Mouse (Mus musculus) midbrain, postnatal 0 days (tissue): ENCODE data around the gene Acoxl. TPM values are rescaled to one million over a fixed set of nuclear protein-coding genes. Genes with fewer than 3 reads are reported as not detected.

Experiments
- ATAC-seq: fragments of 200-750 bp; cut with Nextera tagmentation; 2 replicates; pipeline ENCODE4 v1.8.0; 2017; ENCODE audit warnings: moderate number of reproducible peaks, mild to moderate bottlenecking, moderate TSS enrichment, moderate library complexity; ENCODE audit not compliant: low FRiP score
- DNase-seq: peaks from one replicate; pipeline ENCODE4 v3.0.0-alpha.2; 2015; ENCODE audit warnings: low spot score
- H3K27ac ChIP-seq: fragments of 300-500 bp; sonication (generic); 2 replicates; pipeline ENCODE4 v1.5.1; 2014; ENCODE audit warnings: low read depth, mild to moderate bottlenecking, low read length, mixed read lengths
- H3K27me3 ChIP-seq: fragments of 300-500 bp; sonication (generic); 2 replicates; pipeline ENCODE4 v1.6.1; 2014; ENCODE audit warnings: low read length, control low read depth, mixed read lengths; ENCODE audit not compliant: insufficient read depth
- H3K36me3 ChIP-seq: fragments of 300-500 bp; sonication (generic); 2 replicates; pipeline ENCODE4 v1.6.1; 2014; ENCODE audit warnings: low read length, control low read depth, mixed read lengths; ENCODE audit not compliant: insufficient read depth
- H3K4me1 ChIP-seq: fragments of 300-500 bp; sonication (generic); 2 replicates; pipeline ENCODE4 v1.6.1; 2014; ENCODE audit warnings: mild to moderate bottlenecking, control low read depth, antibody characterized with exemption, low read length, mixed read lengths; ENCODE audit not compliant: insufficient read depth
- H3K4me2 ChIP-seq: fragments of 300-500 bp; sonication (generic); 2 replicates; pipeline ENCODE4 v1.6.1; 2014; ENCODE audit warnings: low read depth, mild to moderate bottlenecking, low read length, mixed read lengths; ENCODE audit not compliant: poor library complexity, severe bottlenecking
- H3K4me3 ChIP-seq: fragments of 300-500 bp; sonication (generic); 2 replicates; pipeline ENCODE4 v1.5.1; 2014; ENCODE audit warnings: low read depth, mild to moderate bottlenecking, low read length, moderate library complexity
- H3K9ac ChIP-seq: fragments of 300-500 bp; sonication (generic); replicated peaks from 2 replicates; pipeline ENCODE4 v1.6.1; 2014; ENCODE audit warnings: mild to moderate bottlenecking, low read length, moderate library complexity, mixed read lengths; ENCODE audit not compliant: poor library complexity, severe bottlenecking
- H3K9me3 ChIP-seq: fragments of 300-500 bp; sonication (generic); 2 replicates; pipeline ENCODE4 v1.6.1; 2016; ENCODE audit warnings: low read length, control low read depth
- CTCF ChIP-seq: IDR thresholded peaks from 2 replicates; pipeline ENCODE4 v1.5.1; 2016; ENCODE audit warnings: antibody characterized with exemption, mild to moderate bottlenecking
- WGBS: fragments of 180-500 bp; shearing (Covaris S2); extraction: QIAGEN DNeasy Blood & Tissue Kit; methylation state at CpG from one replicate; pipeline ENCODE4 v1.1.7; 2014; 5-methylcytosine and 5-hydroxymethylcytosine counted together
- polyA plus RNA-seq: library from polyadenylated mRNA; unstranded; fragments of >200 nt; fragmentation: Nextera tagmentation; extraction: Ambion mirVana; gene quantifications from 2 replicates; pipeline ENCODE4 v1.2.1, GENCODE M21; 2015
- total RNA-seq: library from RNA; depleted of rRNA; stranded (reverse); fragments of >200 nt; gene quantifications from 2 replicates; pipeline ENCODE4 v1.2.3, GENCODE M21; 2014

Gene Acoxl
- total and polyA plus RNA-seq, 2 experiments from 2014 or later: 0.05 to 0.12 TPM

GRCm38 (mm10) chr2:128079316-128079715 is 240.6 kb downstream of the Acoxl start:
- H3K36me3 ChIP-seq: no peaks in the 10 kb centered on the region
- ATAC-seq (peak; percentile 38; the same call in 1 of the 2 replicates), DNase-seq (peak; percentile 4)
- H3K9ac ChIP-seq: no peak overlapping the region
- WGBS: 34% methylated on average over 6 of the region's 6 CpGs
- H3K9me3 ChIP-seq: no peaks in the 10 kb centered on the region
- H3K4me1 ChIP-seq: peaks cover 6% of the 10 kb centered on the region; the same call in 1 of the 2 replicates
- no peak overlapping the region; the same call in 1 of the 2 replicates for H3K4me2 ChIP-seq
- TF ChIP-seq CTCF: no peak
- no peaks in the 10 kb centered on the region for H3K27me3 ChIP-seq
- no peak overlapping the region; the same call in 1 of the 2 replicates for H3K27ac ChIP-seq
- no peak overlapping the region for H3K4me3 ChIP-seq

- Histone ChIP-seq H3K9me3 (no peaks in the 10 kb centered on the region), H3K4me3 (no peak overlapping the region), H3K36me3 (no peaks in the 10 kb centered on the region), H3K27me3 (no peaks in the 10 kb centered on the region), H3K4me1 (peaks cover 5% of the 10 kb centered on the region; the same call in 1 of the 2 replicates), H3K9ac (no peak overlapping the region), H3K4me2 (no peak overlapping the region), H3K27ac (no peak overlapping the region)
- 48% methylated on average over 3 of the region's 3 CpGs for WGBS
- ATAC-seq (no peak), DNase-seq (no peak)
- TF ChIP-seq CTCF: no peak
Observed at GRCm38 (mm10) chr2:128083844-128084243, 245.2 kb downstream of the Acoxl start.

GRCm38 (mm10) chr2:128084607-128085006 is 245.9 kb downstream of the Acoxl start:
- no peak for DNase-seq
- Histone ChIP-seq H3K27me3 (no peaks in the 10 kb centered on the region), H3K4me1 (no peaks in the 10 kb centered on the region), H3K36me3 (no peaks in the 10 kb centered on the region), H3K4me3 (no peak overlapping the region), H3K9me3 (no peaks in the 10 kb centered on the region), H3K27ac (no peak overlapping the region), H3K9ac (no peak overlapping the region), H3K4me2 (no peak overlapping the region)
- no peak for ATAC-seq
- no peak for TF ChIP-seq CTCF
- WGBS: 91% methylated on average over 5 of the region's 5 CpGs

- no peak for TF ChIP-seq CTCF
- no peak for ATAC-seq
- Histone ChIP-seq H3K9me3 (no peaks in the 10 kb centered on the region), H3K4me2 (no peak overlapping the region), H3K27me3 (no peaks in the 10 kb centered on the region), H3K4me3 (no peak overlapping the region), H3K27ac (no peak overlapping the region), H3K36me3 (no peaks in the 10 kb centered on the region), H3K9ac (no peak overlapping the region), H3K4me1 (no peaks in the 10 kb centered on the region)
- no peak for DNase-seq
- 89% methylated on average over 1 of the region's 1 CpGs for WGBS
Observed at GRCm38 (mm10) chr2:128085481-128085880, 246.8 kb downstream of the Acoxl start.

- no peak overlapping the region for H3K4me3 ChIP-seq
- DNase-seq (no peak), ATAC-seq (no peak)
- H3K36me3 ChIP-seq: no peaks in the 10 kb centered on the region
- H3K27me3 ChIP-seq: no peaks in the 10 kb centered on the region
- H3K4me2 ChIP-seq: no peak overlapping the region
- no peak overlapping the region for H3K27ac ChIP-seq
- no peaks in the 10 kb centered on the region for H3K4me1 ChIP-seq
- H3K9me3 ChIP-seq: no peaks in the 10 kb centered on the region
- 61% methylated on average over 14 of the region's 14 CpGs for WGBS
- no peak for TF ChIP-seq CTCF
- H3K9ac ChIP-seq: no peak overlapping the region
Observed at GRCm38 (mm10) chr2:128086301-128086886, 247.7 kb downstream of the Acoxl start.

- H3K9me3 ChIP-seq: no peaks in the 10 kb centered on the region
- no peak overlapping the region for H3K9ac ChIP-seq
- DNase-seq (no peak), ATAC-seq (no peak)
- no peaks in the 10 kb centered on the region for H3K4me1 ChIP-seq
- H3K27me3 ChIP-seq: no peaks in the 10 kb centered on the region
- H3K36me3 ChIP-seq: no peaks in the 10 kb centered on the region
- H3K27ac ChIP-seq: no peak overlapping the region
- no peak overlapping the region for H3K4me2 ChIP-seq
- 86% methylated on average over 7 of the region's 7 CpGs for WGBS
- TF ChIP-seq CTCF: no peak
- H3K4me3 ChIP-seq: no peak overlapping the region
Observed at GRCm38 (mm10) chr2:128086996-128087526, 248.4 kb downstream of the Acoxl start.
